Mouse (Mus musculus) liver, embryonic 11.5 days (tissue): Measurements from ENCODE around the gene Kpna7. TPM values are rescaled to one million over a fixed set of nuclear protein-coding genes. Genes with fewer than 3 reads are reported as not detected.
"Not testable (repeated sequence)": the region's sequence is repeated elsewhere in the genome, so short reads cannot be mapped to it uniquely, and the experiment has no call there.

Experiments
- ATAC-seq: fragments of 200-750 bp; cut with Nextera tagmentation; replicated peaks from 2 replicates; pipeline ENCODE4 v1.8.0; 2017; ENCODE audit warnings: moderate number of reproducible peaks, mild to moderate bottlenecking, moderate TSS enrichment, moderate library complexity; ENCODE audit not compliant: low FRiP score
- DNase-seq: peaks from one replicate; pipeline ENCODE4 v3.0.0-alpha.2; 2017; ENCODE audit warnings: low spot score
- H3K27ac ChIP-seq: fragments of 300-500 bp; sonication (generic); 2 replicates; pipeline ENCODE4 v1.5.1; 2014; ENCODE audit warnings: mild to moderate bottlenecking, low read depth, low read length, control low read depth
- H3K27me3 ChIP-seq: fragments of 300-500 bp; sonication (generic); replicated peaks from 2 replicates; pipeline ENCODE4 v1.6.1; 2014; ENCODE audit warnings: low read length, mixed read lengths; ENCODE audit not compliant: control insufficient read depth, insufficient read depth
- H3K36me3 ChIP-seq: fragments of 300-500 bp; sonication (generic); 2 replicates; pipeline ENCODE4 v1.6.1; 2014; ENCODE audit warnings: mild to moderate bottlenecking, low read length, moderate library complexity, mixed read lengths; ENCODE audit not compliant: control insufficient read depth, insufficient read depth
- H3K4me1 ChIP-seq: fragments of 300-500 bp; sonication (generic); replicated peaks from 2 replicates; pipeline ENCODE4 v1.6.1; 2014; ENCODE audit warnings: low read length, mixed read lengths; ENCODE audit not compliant: control insufficient read depth, insufficient read depth
- H3K4me2 ChIP-seq: fragments of 300-500 bp; sonication (generic); 2 replicates; pipeline ENCODE4 v1.6.1; 2014; ENCODE audit warnings: mild to moderate bottlenecking, control low read depth, moderate library complexity
- H3K4me3 ChIP-seq: fragments of 300-500 bp; sonication (generic); 2 replicates; pipeline ENCODE4 v1.5.1; 2014; ENCODE audit warnings: low read depth, low read length, control low read depth
- H3K9ac ChIP-seq: fragments of 300-500 bp; sonication (generic); 2 replicates; pipeline ENCODE4 v1.6.1; 2014; ENCODE audit warnings: low read depth, low read length, control low read depth
- H3K9me3 ChIP-seq: fragments of 300-500 bp; sonication (generic); 2 replicates; pipeline ENCODE4 v1.6.1; 2016; ENCODE audit warnings: low read length, inconsistent platforms, mixed read lengths; ENCODE audit not compliant: control insufficient read depth
- WGBS: fragments of 180-500 bp; shearing (Covaris S2); extraction: QIAGEN DNeasy Blood & Tissue Kit; methylation state at CpG from one replicate; pipeline ENCODE4 v1.1.7; 2014; 5-methylcytosine and 5-hydroxymethylcytosine counted together
- polyA plus RNA-seq: library from polyadenylated mRNA; unstranded; fragments of >200 nt; fragmentation: Nextera tagmentation; extraction: Ambion mirVana; gene quantifications from 2 replicates; pipeline ENCODE4 v1.2.1, GENCODE M21; 2014

Gene Kpna7
- polyA plus RNA-seq, 1 experiment from 2014 or later: 0.27 TPM

DNA sequence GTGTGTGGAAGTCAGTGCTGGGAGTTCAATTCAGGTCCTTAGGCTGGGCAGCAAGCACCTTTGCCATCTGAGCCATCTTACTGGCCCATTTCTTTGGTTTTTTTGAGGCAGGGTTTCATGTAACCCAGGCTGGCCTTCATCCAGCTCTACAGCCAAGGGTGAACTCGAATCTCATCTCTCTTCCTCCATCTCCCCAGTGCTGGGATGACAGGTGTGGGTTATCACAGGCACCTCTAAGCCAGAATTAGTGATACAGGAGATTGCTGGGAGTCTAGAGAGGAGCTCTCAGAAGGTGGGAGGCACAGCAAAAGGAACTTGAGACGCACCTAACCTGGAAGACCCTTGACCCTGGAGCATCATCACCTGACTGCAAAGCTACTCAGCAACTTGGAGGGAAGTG lies 29.6 kb upstream of the Kpna7 start:
- no peaks in the 10 kb centered on the region for H3K9me3 ChIP-seq
- H3K4me3 ChIP-seq: peak overlapping the region; percentile 81
- no peaks in the 10 kb centered on the region for H3K27me3 ChIP-seq
- H3K4me2 ChIP-seq: peak overlapping the region; percentile 95
- DNase-seq (no peak), ATAC-seq (no peak)
- H3K4me1 ChIP-seq: peaks cover 14% of the 10 kb centered on the region
- no peak overlapping the region for H3K27ac ChIP-seq
- H3K36me3 ChIP-seq: peaks cover 9% of the 10 kb centered on the region
- H3K9ac ChIP-seq: no peak overlapping the region; the same call in 1 of the 2 replicates
- WGBS: 46% methylated on average over 2 of the region's 2 CpGs

DNA sequence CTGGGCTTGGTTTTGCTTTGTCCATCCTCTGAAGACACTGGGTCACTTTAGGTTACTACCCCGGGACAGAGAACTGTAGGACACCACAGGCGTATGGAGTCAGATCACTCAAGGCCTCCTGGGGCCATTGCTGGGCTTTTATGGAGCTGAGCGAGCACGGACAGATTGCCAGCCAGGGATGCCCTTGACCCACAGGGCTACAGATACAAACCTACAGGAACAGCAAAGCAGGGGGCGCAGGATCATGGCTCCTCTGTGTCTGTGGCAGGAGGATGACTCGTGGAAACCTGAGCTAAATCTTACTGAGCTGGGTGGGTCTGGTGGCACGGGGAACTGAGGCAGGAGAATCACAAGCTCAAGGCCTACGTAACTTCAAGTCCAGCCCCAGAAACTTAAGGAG lies 28.7 kb upstream of the Kpna7 start:
- peaks cover 14% of the 10 kb centered on the region for H3K4me1 ChIP-seq
- no peak for DNase-seq
- 74% methylated on average over 8 of the region's 8 CpGs for WGBS

DNA sequence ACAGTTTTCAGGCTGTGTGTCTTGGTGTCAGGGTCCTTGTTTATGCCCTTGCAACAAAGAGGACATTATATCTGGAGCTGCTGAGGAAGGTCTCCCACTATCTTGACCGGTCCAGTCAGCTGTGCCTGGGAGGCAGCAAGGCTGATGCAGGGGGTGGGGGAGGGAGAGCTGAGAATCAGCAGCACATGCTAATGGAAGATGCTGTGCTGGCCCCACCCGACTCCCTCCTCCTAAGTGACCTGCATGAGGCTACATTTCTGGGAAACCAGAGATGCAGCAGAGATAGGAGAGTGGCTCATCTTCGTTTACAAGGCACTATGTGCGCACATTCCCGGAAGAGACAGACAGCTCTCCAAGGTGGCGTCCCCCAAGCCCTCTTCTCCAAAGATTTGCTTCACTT lies 26.6 kb upstream of the Kpna7 start:
- Histone ChIP-seq H3K27me3 (no peaks in the 10 kb centered on the region), H3K4me1 (peaks cover 8% of the 10 kb centered on the region), H3K4me2 (no peak overlapping the region), H3K4me3 (no peak overlapping the region), H3K27ac (no peak overlapping the region), H3K36me3 (peaks cover 29% of the 10 kb centered on the region), H3K9ac (no peak overlapping the region), H3K9me3 (no peaks in the 10 kb centered on the region)
- DNase-seq: no peak
- ATAC-seq: no peak
- 78% methylated on average over 6 of the region's 6 CpGs for WGBS

More for the DNA sequence above, 28.7 kb upstream of the Kpna7 start:
- H3K9me3 ChIP-seq: no peaks in the 10 kb centered on the region
- ATAC-seq: no peak
- H3K27me3 ChIP-seq: no peaks in the 10 kb centered on the region
- no peak overlapping the region for H3K27ac ChIP-seq
- no peak overlapping the region for H3K4me3 ChIP-seq
- H3K4me2 ChIP-seq: no peak overlapping the region
- H3K36me3 ChIP-seq: peaks cover 16% of the 10 kb centered on the region
- H3K9ac ChIP-seq: no peak overlapping the region

DNA sequence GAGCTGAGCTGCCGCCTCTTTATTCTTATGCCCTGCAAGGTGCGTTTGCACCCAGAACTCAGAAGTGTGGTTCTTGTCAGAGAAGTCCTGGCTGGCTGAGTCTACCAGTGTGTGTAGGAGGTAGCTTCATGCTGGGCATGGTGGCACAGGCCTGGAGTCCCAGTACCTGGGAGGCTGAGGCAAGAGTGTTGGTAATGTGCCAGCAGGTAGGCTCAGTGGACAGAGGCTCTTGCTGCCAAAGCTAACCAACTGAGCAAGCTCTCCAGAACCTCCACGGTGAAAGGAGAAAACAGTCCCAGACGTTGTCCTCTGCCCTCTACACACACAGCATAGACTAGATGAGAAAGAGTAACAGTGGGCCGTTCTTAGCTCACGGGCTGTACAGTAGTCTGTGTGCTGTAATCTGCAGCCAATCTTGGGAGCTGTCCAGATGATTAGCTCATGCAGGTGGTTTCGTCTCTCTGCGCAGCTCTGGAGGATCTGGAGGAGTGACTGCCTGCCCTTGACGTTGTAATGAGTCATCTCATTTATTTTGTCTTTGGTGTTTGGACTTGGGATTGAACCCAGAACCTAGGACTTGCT lies 22.0 kb upstream of the Kpna7 start:
- no peaks in the 10 kb centered on the region for H3K27me3 ChIP-seq
- no peaks in the 10 kb centered on the region for H3K9me3 ChIP-seq
- no peak overlapping the region for H3K4me3 ChIP-seq
- H3K27ac ChIP-seq: no peak overlapping the region
- DNase-seq (no peak), ATAC-seq (no peak)
- no peaks in the 10 kb centered on the region for H3K4me1 ChIP-seq
- no peak overlapping the region for H3K9ac ChIP-seq
- no peak overlapping the region for H3K4me2 ChIP-seq
- peaks cover 63% of the 10 kb centered on the region for H3K36me3 ChIP-seq
- 94% methylated on average over 9 of the region's 9 CpGs for WGBS

DNA sequence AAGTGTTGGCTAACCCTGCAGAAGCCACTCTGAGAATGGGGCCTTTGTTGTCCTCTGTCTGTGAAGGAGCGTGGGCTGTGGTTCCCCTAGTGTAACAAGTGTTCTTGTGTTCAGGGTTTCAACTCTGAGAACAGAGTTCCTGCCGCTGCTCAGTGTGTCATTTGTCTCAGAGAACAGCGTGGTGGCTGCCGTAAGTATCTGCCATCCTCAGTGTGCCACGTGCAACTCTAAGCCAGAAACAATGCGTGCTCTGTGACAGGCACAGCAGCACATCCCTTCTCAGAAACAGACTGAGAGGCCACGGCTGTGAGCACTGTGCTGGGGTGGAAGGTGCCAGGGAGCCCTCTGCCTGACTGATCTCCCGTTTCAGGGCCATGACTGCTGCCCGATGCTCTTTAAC lies 20.5 kb upstream of the Kpna7 start:
- no peak for ATAC-seq

DNA sequence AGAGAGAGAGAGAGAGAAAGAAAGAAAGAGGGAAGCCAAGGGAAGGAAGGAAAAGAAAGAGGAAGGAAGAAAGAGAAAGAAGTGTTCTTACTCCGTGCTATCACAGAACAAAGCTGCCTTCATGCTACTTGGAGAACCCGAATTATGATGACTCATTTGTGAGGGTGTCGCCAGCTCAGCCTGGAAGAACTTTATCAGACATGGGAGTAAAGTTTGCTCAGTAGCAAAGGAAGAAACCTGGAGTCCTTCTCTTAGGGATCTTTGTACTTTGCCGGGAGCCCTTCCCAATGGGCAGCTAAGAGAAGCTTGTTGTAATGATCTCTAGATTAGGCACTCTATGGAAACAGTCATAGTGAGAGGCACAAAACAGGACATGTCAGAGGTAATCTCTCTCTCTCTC lies 18.9 kb upstream of the Kpna7 start:
- WGBS: 56% methylated on average over 4 of the region's 4 CpGs
- no peak overlapping the region for H3K4me3 ChIP-seq
- H3K27me3 ChIP-seq: no peaks in the 10 kb centered on the region
- no peak overlapping the region for H3K4me2 ChIP-seq
- H3K9ac ChIP-seq: no peak overlapping the region
- H3K9me3 ChIP-seq: no peaks in the 10 kb centered on the region
- H3K36me3 ChIP-seq: peaks cover 60% of the 10 kb centered on the region
- no peaks in the 10 kb centered on the region for H3K4me1 ChIP-seq
- no peak overlapping the region for H3K27ac ChIP-seq
- DNase-seq: no peak
- ATAC-seq: no peak

More for the DNA sequence above, 20.5 kb upstream of the Kpna7 start:
- peaks cover 61% of the 10 kb centered on the region for H3K36me3 ChIP-seq
- DNase-seq: no peak
- no peak overlapping the region for H3K27ac ChIP-seq
- no peaks in the 10 kb centered on the region for H3K27me3 ChIP-seq
- no peak overlapping the region for H3K4me2 ChIP-seq
- no peaks in the 10 kb centered on the region for H3K4me1 ChIP-seq
- 92% methylated on average over 9 of the region's 9 CpGs for WGBS
- H3K9me3 ChIP-seq: no peaks in the 10 kb centered on the region
- H3K9ac ChIP-seq: no peak overlapping the region
- no peak overlapping the region for H3K4me3 ChIP-seq

DNA sequence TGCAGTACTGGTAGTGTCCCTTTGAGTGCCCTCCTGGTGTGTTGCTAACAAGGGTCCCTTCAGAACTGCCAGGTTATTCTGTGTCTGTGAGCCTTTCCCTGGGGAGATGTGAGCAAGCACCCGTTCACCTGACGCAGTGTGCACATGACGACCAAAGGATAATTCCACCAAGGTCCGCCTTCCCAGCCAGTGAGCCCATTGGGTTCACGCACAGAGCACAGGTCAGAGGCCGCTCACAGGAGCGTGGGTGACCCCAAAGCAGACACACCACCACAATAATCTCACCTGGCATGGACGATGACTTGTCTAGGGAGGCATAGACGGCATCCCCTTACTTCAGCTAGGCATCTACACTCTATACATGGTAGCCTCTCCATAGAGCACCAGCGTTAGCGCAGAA lies 17.6 kb upstream of the Kpna7 start:
- not testable (repeated sequence) for H3K9ac ChIP-seq, H3K4me3 ChIP-seq, H3K27ac ChIP-seq, H3K4me2 ChIP-seq, DNase-seq, H3K9me3 ChIP-seq, H3K4me1 ChIP-seq, ATAC-seq, H3K27me3 ChIP-seq
- peaks cover 56% of the 10 kb centered on the region for H3K36me3 ChIP-seq
- WGBS: 96% methylated on average over 11 of the region's 11 CpGs

DNA sequence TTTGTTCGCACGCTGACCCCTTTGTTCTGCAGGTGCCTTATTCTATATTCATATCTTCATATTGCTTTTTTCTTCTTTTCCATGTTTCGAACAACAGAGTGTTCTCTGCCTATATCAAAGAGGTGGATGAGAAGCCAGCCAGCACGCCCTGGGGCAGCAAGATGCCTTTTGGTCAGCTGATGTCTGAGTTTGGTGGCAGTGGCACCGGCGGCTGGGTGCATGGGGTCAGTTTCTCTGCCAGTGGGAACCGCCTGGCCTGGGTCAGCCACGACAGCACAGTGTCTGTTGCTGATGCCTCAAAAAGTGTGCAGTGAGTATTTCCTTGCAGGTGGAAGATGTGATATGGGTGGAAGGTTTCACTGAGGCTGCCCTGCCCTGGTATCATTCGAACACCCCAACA lies 17.1 kb upstream of the Kpna7 start:
- Histone ChIP-seq H3K4me3 (no peak overlapping the region), H3K27ac (no peak overlapping the region), H3K27me3 (no peaks in the 10 kb centered on the region), H3K9me3 (no peaks in the 10 kb centered on the region), H3K36me3 (peaks cover 54% of the 10 kb centered on the region), H3K4me2 (no peak overlapping the region), H3K4me1 (no peaks in the 10 kb centered on the region), H3K9ac (no peak overlapping the region)
- ATAC-seq: no peak
- 94% methylated on average over 9 of the region's 9 CpGs for WGBS
- DNase-seq: no peak

DNA sequence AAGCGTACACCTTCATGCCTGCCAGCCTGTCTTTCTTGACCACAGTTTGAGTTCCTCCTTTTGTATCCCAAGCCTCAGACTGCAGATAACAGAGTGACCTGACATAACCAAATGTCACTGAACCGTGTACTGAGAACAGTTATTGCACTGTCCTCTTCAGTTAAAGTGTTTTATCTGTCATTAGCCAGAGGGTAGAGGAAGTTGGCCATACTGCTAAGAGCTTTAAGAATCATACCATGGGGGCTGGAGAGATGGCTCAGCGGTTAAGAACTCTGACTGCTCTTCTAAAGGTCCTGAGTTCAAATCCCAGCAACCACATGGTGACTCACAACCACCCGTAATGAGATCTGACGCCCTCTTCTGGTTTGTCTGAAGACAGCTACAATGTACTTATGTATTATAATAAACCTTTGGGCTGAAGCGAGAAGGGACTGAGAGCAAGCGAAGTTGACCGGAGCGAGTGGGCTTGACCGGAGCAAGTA lies 14.6 kb upstream of the Kpna7 start:
- WGBS: 72% methylated on average over 10 of the region's 10 CpGs

More for the DNA sequence above, 14.6 kb upstream of the Kpna7 start:
- H3K4me3 ChIP-seq: no peak overlapping the region
- H3K4me2 ChIP-seq: no peak overlapping the region
- H3K36me3 ChIP-seq: peaks cover 30% of the 10 kb centered on the region
- H3K9ac ChIP-seq: no peak overlapping the region
- H3K27ac ChIP-seq: no peak overlapping the region
- no peaks in the 10 kb centered on the region for H3K9me3 ChIP-seq
- ATAC-seq: 0 out of 2 replicates have a peak, but pooled peaks have one; percentile 22
- H3K4me1 ChIP-seq: no peaks in the 10 kb centered on the region
- no peaks in the 10 kb centered on the region for H3K27me3 ChIP-seq
- DNase-seq: no peak
